Mouse (Mus musculus): ENCODE results near the gene Surf1. TPM values are rescaled to one million over a fixed set of nuclear protein-coding genes. Genes with fewer than 3 reads are reported as not detected.

The Surf1 gene
- polyA plus RNA-seq, 1 experiment from 2014 or later: 59.7 TPM

- no peak for DNase-seq (ENCODE audit: low spot score)
- Histone ChIP-seq H3K27ac (ENCODE audit: low read length) (no peak overlapping the region), H3K9ac (replicated peaks; ENCODE audit: low read depth) (no peak overlapping the region), H3K9me3 (ENCODE audit: low read length) (no peaks in the 10 kb centered on the region), H3K36me3 (ENCODE audit: insufficient read depth, low read length) (peaks cover 21% of the 10 kb centered on the region), H3K4me1 (ENCODE audit: insufficient read depth, low read depth, low read length) (peaks cover 24% of the 10 kb centered on the region), H3K4me3 (ENCODE audit: low read depth, low read length) (no peak overlapping the region), H3K27me3 (replicated peaks; ENCODE audit: insufficient read depth, low read length) (no peaks in the 10 kb centered on the region), H3K4me2 (replicated peaks; ENCODE audit: low read depth, low read length) (no peak overlapping the region)
- ATAC-seq: no peak
- WGBS: 55% methylated on average over 8 of the region's 8 CpGs
- TF ChIP-seq EP300 (IDR thresholded peaks at IDR 0.05) (no peak), CTCF (IDR thresholded peaks at IDR 0.05) (no peak)
Observed at GRCm38 (mm10) chr2:26914148-26914941, 2.0 kb downstream of the Surf1 start.

- Histone ChIP-seq H3K36me3 (ENCODE audit: insufficient read depth, low read length) (peaks cover 14% of the 10 kb centered on the region), H3K4me3 (ENCODE audit: low read depth, low read length) (no peak overlapping the region), H3K4me1 (ENCODE audit: insufficient read depth, low read depth, low read length) (peaks cover 31% of the 10 kb centered on the region), H3K9ac (replicated peaks; ENCODE audit: low read depth) (no peak overlapping the region), H3K4me2 (replicated peaks; ENCODE audit: low read depth, low read length) (no peak overlapping the region), H3K27ac (ENCODE audit: low read length) (no peak overlapping the region), H3K9me3 (ENCODE audit: low read length) (no peaks in the 10 kb centered on the region), H3K27me3 (replicated peaks; ENCODE audit: insufficient read depth, low read length) (no peaks in the 10 kb centered on the region)
- WGBS: 80% methylated on average over 17 of the region's 17 CpGs
- no peak for DNase-seq (ENCODE audit: low spot score)
- ATAC-seq: no peak
- TF ChIP-seq EP300 (IDR thresholded peaks at IDR 0.05) (no peak), CTCF (IDR thresholded peaks at IDR 0.05) (no peak)
Observed at GRCm38 (mm10) chr2:26913416-26914147, 2.7 kb downstream of the Surf1 start.

GRCm38 (mm10) chr2:26912253-26912770 lies 4.0 kb downstream of the Surf1 start:
- Histone ChIP-seq H3K27me3 (replicated peaks; ENCODE audit: insufficient read depth, low read length) (no peaks in the 10 kb centered on the region), H3K9me3 (ENCODE audit: low read length) (no peaks in the 10 kb centered on the region), H3K27ac (ENCODE audit: low read length) (no peak overlapping the region), H3K36me3 (ENCODE audit: insufficient read depth, low read length) (peaks cover 14% of the 10 kb centered on the region), H3K9ac (replicated peaks; ENCODE audit: low read depth) (peak overlapping the region; percentile 95), H3K4me3 (ENCODE audit: low read depth, low read length) (peak overlapping the region; percentile 76; the same call in 1 of the 2 replicates), H3K4me1 (ENCODE audit: insufficient read depth, low read depth, low read length) (peaks cover 37% of the 10 kb centered on the region), H3K4me2 (replicated peaks; ENCODE audit: low read depth, low read length) (peak overlapping the region; percentile 85; the same call in 1 of the 2 replicates)
- WGBS: 61% methylated on average over 5 of the region's 5 CpGs
- TF ChIP-seq EP300 (IDR thresholded peaks at IDR 0.05) (no peak), CTCF (IDR thresholded peaks at IDR 0.05) (no peak)
- ATAC-seq: no peak
- DNase-seq (ENCODE audit: low spot score): no peak

DNA sequence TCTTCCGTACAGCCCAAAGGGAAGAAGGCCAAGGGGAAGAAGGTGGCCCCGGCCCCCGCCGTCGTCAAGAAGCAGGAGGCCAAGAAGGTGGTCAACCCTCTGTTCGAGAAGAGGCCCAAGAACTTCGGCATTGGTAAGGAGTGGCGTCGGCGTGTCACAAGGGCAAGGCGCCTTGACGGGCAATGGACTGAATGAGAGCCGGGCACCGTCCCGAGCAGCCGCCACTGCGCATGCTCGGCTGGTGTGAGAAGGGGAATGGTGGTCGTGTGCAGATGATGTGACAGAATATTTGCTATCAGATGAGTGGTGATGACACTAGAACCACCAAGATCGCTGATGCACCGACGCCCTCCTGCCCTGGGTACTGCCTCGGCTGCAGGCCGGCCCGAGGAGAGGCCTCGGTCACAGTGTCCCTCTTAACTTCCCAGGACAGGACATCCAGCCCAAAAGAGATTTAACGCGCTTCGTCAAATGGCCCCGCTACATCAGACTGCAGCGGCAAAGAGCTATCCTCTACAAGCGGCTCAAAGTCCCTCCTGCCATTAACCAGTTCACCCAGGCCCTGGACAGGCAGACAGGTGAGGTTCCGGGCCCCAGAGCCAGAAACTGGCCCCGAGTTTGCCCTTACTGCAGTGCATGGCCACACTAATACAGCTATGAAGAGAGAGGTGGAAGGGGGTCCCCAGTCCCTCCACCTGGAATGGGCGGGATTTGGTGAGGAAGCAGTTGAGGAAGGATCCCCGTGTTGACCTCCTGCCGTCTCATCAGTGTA lies 5.2 kb downstream of the Surf1 start:
- peak overlapping the region; percentile 85 for H3K4me2 ChIP-seq (replicated peaks; ENCODE audit: low read depth, low read length)
- peak overlapping the region; percentile 76 for H3K4me3 ChIP-seq (ENCODE audit: low read depth, low read length)
- peaks cover 14% of the 10 kb centered on the region for H3K36me3 ChIP-seq (ENCODE audit: insufficient read depth, low read length)
- H3K9ac ChIP-seq (replicated peaks; ENCODE audit: low read depth): peak overlapping the region; percentile 95
- TF ChIP-seq CTCF (IDR thresholded peaks at IDR 0.05) (no peak), EP300 (IDR thresholded peaks at IDR 0.05) (no peak)
- H3K9me3 ChIP-seq (ENCODE audit: low read length): no peaks in the 10 kb centered on the region
- 2% methylated on average over 37 of the region's 37 CpGs for WGBS
- peaks cover 30% of the 10 kb centered on the region for H3K4me1 ChIP-seq (ENCODE audit: insufficient read depth, low read depth, low read length)
- no peaks in the 10 kb centered on the region for H3K27me3 ChIP-seq (replicated peaks; ENCODE audit: insufficient read depth, low read length)
- peak; percentile 74 for DNase-seq (ENCODE audit: low spot score)
- H3K27ac ChIP-seq (ENCODE audit: low read length): peak overlapping the region; percentile 90
- ATAC-seq: peak; percentile 54

- H3K4me1 ChIP-seq (ENCODE audit: insufficient read depth, low read depth, low read length): peaks cover 24% of the 10 kb centered on the region
- H3K27ac ChIP-seq (ENCODE audit: low read length): peak within 1 kb of the TSS; percentile 90
- H3K4me3 ChIP-seq (ENCODE audit: low read depth, low read length): peak within 1 kb of the TSS; percentile 76
- no peaks in the 10 kb centered on the region for H3K27me3 ChIP-seq (replicated peaks; ENCODE audit: insufficient read depth, low read length)
- peak within 1 kb of the TSS; percentile 85 for H3K4me2 ChIP-seq (replicated peaks; ENCODE audit: low read depth, low read length)
- peaks cover 18% of the 10 kb centered on the region for H3K36me3 ChIP-seq (ENCODE audit: insufficient read depth, low read length)
- WGBS: 0% methylated on average over 62 of the region's 74 CpGs
- DNase-seq (ENCODE audit: low spot score) (peak; percentile 98), ATAC-seq (peak; percentile 96)
- no peak for TF ChIP-seq CTCF (IDR thresholded peaks at IDR 0.05)
- TF ChIP-seq EP300 (IDR thresholded peaks at IDR 0.05): peak; percentile 91
- H3K9me3 ChIP-seq (ENCODE audit: low read length): no peaks in the 10 kb centered on the region
- H3K9ac ChIP-seq (replicated peaks; ENCODE audit: low read depth): peak within 1 kb of the TSS; percentile 95
Observed at GRCm38 (mm10) chr2:26910124-26910993, 6.0 kb downstream of the Surf1 start, which contains the start of the genes Med22 and Rpl7a. Gene Med22, minus strand, starts transcription at chr2:26910677. Gene Rpl7a, plus strand, starts transcription at chr2:26910764.
